Mouse (Mus musculus) lung, embryonic 14.5 days (tissue): ENCODE data around the gene Gm14403. TPM values are rescaled to one million over a fixed set of nuclear protein-coding genes. Genes with fewer than 3 reads are reported as not detected.
"Not testable (repeated sequence)": the region's sequence is repeated elsewhere in the genome, so short reads cannot be mapped to it uniquely, and the experiment has no call there.

Source experiments
- ATAC-seq: fragments of 200-750 bp; cut with Nextera tagmentation; 2 replicates; pipeline ENCODE4 v1.8.0; 2017; ENCODE audit warnings: mild to moderate bottlenecking, moderate TSS enrichment, moderate library complexity; ENCODE audit not compliant: insufficient read depth
- DNase-seq: peaks from one replicate; pipeline ENCODE4 v3.0.0-alpha.2; 2015
- H3K27ac ChIP-seq: fragments of 300-500 bp; sonication (generic); 2 replicates; pipeline ENCODE4 v1.5.1; 2014; ENCODE audit warnings: low read depth, mild to moderate bottlenecking, moderate library complexity
- H3K27me3 ChIP-seq: fragments of 300-500 bp; sonication (generic); 2 replicates; pipeline ENCODE4 v1.6.1; 2014; ENCODE audit warnings: low read length, control low read depth; ENCODE audit not compliant: insufficient read depth
- H3K36me3 ChIP-seq: fragments of 300-500 bp; sonication (generic); 2 replicates; pipeline ENCODE4 v1.6.1; 2014; ENCODE audit warnings: control low read depth; ENCODE audit not compliant: insufficient read depth
- H3K4me1 ChIP-seq: fragments of 300-500 bp; sonication (generic); 2 replicates; pipeline ENCODE4 v1.6.1; 2014; ENCODE audit warnings: antibody characterized with exemption, control low read depth; ENCODE audit not compliant: insufficient read depth
- H3K4me2 ChIP-seq: fragments of 300-500 bp; sonication (generic); 2 replicates; pipeline ENCODE4 v1.6.1; 2014; ENCODE audit warnings: mild to moderate bottlenecking
- H3K4me3 ChIP-seq: fragments of 300-500 bp; sonication (generic); 2 replicates; pipeline ENCODE4 v1.5.1; 2014; ENCODE audit warnings: low read depth, low read length
- H3K9ac ChIP-seq: fragments of 300-500 bp; sonication (generic); 2 replicates; pipeline ENCODE4 v1.6.1; 2014
- H3K9me3 ChIP-seq: fragments of 300-500 bp; sonication (generic); 2 replicates; pipeline ENCODE4 v1.6.1; 2016; ENCODE audit warnings: low read depth, low read length, control low read depth
- CTCF ChIP-seq: IDR thresholded peaks from 2 replicates; pipeline ENCODE4 v1.5.1; 2016; ENCODE audit warnings: antibody characterized with exemption, low read depth
- WGBS: fragments of 180-500 bp; shearing (Covaris S2); extraction: QIAGEN DNeasy Blood & Tissue Kit; methylation state at CpG from one replicate; pipeline ENCODE4 v1.1.7; 2014; 5-methylcytosine and 5-hydroxymethylcytosine counted together
- polyA plus RNA-seq: library from polyadenylated mRNA; unstranded; fragments of >200 nt; fragmentation: Nextera tagmentation; extraction: Ambion mirVana; gene quantifications from 2 replicates; pipeline ENCODE4 v1.2.1, GENCODE M21; 2014

Gm14403 gene
- polyA plus RNA-seq, 1 experiment from 2014 or later, result 13.7 TPM

GRCm38 (mm10) chr2:177513991-177514479 lies 16.0 kb downstream of the Gm14403 start:
- H3K4me1 ChIP-seq, H3K27me3 ChIP-seq, H3K9ac ChIP-seq, H3K9me3 ChIP-seq, H3K4me2 ChIP-seq, H3K27ac ChIP-seq, DNase-seq, H3K4me3 ChIP-seq, H3K36me3 ChIP-seq, ATAC-seq: not testable (repeated sequence)
- WGBS, result 84% methylated on average over 4 of the region's 4 CpGs

GRCm38 (mm10) chr2:177517746-177518145 lies 19.7 kb downstream of the Gm14403 start:
- not testable (repeated sequence) for H3K9me3 ChIP-seq, H3K4me3 ChIP-seq, ATAC-seq, H3K36me3 ChIP-seq, DNase-seq, H3K4me1 ChIP-seq, H3K27ac ChIP-seq, H3K27me3 ChIP-seq, H3K9ac ChIP-seq, H3K4me2 ChIP-seq
- 80% methylated on average over 9 of the region's 9 CpGs for WGBS

- not testable (repeated sequence) for H3K36me3 ChIP-seq, H3K9me3 ChIP-seq, H3K4me1 ChIP-seq, H3K4me2 ChIP-seq, H3K27me3 ChIP-seq, H3K9ac ChIP-seq, ATAC-seq, H3K4me3 ChIP-seq, DNase-seq, H3K27ac ChIP-seq
- WGBS, result 84% methylated on average over 7 of the region's 7 CpGs
These were observed 20.3 kb downstream of the Gm14403 start for GRCm38 (mm10) chr2:177518354-177518753.

- not testable (repeated sequence) for H3K9ac ChIP-seq, H3K4me3 ChIP-seq, DNase-seq, H3K27me3 ChIP-seq, ATAC-seq, H3K4me2 ChIP-seq, H3K36me3 ChIP-seq, H3K27ac ChIP-seq, H3K9me3 ChIP-seq, H3K4me1 ChIP-seq
- WGBS, result 85% methylated on average over 1 of the region's 1 CpGs
These were observed 20.9 kb downstream of the Gm14403 start for GRCm38 (mm10) chr2:177518960-177519359.

- no peak overlapping the region for H3K9ac ChIP-seq
- H3K27me3 ChIP-seq, result no peaks in the 10 kb centered on the region
- no peak overlapping the region for H3K4me3 ChIP-seq
- H3K9me3 ChIP-seq, result no peaks in the 10 kb centered on the region; the same call in 1 of the 2 replicates
- H3K4me1 ChIP-seq, result no peaks in the 10 kb centered on the region
- no peak for TF ChIP-seq CTCF
- no peak overlapping the region for H3K27ac ChIP-seq
- no peak overlapping the region for H3K4me2 ChIP-seq
- DNase-seq, result no peak
- H3K36me3 ChIP-seq, result no peaks in the 10 kb centered on the region
- ATAC-seq, result no peak
- 81% methylated on average over 8 of the region's 8 CpGs for WGBS
These were observed 22.0 kb downstream of the Gm14403 start for GRCm38 (mm10) chr2:177520035-177520434.

GRCm38 (mm10) chr2:177523061-177523460 lies 25.0 kb downstream of the Gm14403 start:
- TF ChIP-seq CTCF, result no peak
- no peak overlapping the region for H3K9ac ChIP-seq
- DNase-seq, result no peak
- no peak for ATAC-seq
- no peak overlapping the region for H3K4me3 ChIP-seq
- no peaks in the 10 kb centered on the region; the same call in 1 of the 2 replicates for H3K9me3 ChIP-seq
- H3K4me2 ChIP-seq, result no peak overlapping the region
- H3K4me1 ChIP-seq, result no peaks in the 10 kb centered on the region
- 90% methylated on average over 20 of the region's 20 CpGs for WGBS
- H3K27me3 ChIP-seq, result no peaks in the 10 kb centered on the region
- no peaks in the 10 kb centered on the region for H3K36me3 ChIP-seq
- H3K27ac ChIP-seq, result no peak overlapping the region

- not testable (repeated sequence) for H3K9ac ChIP-seq, H3K27me3 ChIP-seq, H3K4me1 ChIP-seq, H3K4me2 ChIP-seq, ATAC-seq, H3K4me3 ChIP-seq, H3K27ac ChIP-seq, DNase-seq, H3K36me3 ChIP-seq, H3K9me3 ChIP-seq
- WGBS, result 83% methylated on average over 6 of the region's 6 CpGs
These were observed 25.7 kb downstream of the Gm14403 start for GRCm38 (mm10) chr2:177523674-177524073.

GRCm38 (mm10) chr2:177524171-177524570 lies 26.2 kb downstream of the Gm14403 start:
- DNase-seq, H3K4me2 ChIP-seq, H3K9me3 ChIP-seq, ATAC-seq, H3K9ac ChIP-seq, H3K4me1 ChIP-seq, H3K27ac ChIP-seq, H3K36me3 ChIP-seq, H3K27me3 ChIP-seq, H3K4me3 ChIP-seq: not testable (repeated sequence)
- 92% methylated on average over 16 of the region's 16 CpGs for WGBS
